Mouse (Mus musculus) heart, embryonic 13.5 days (tissue): ENCODE measurements around the gene Atf5. TPM values are rescaled to one million over a fixed set of nuclear protein-coding genes. Genes with fewer than 3 reads are reported as not detected.

Source experiments
- ATAC-seq: fragments of 200-750 bp; cut with Nextera tagmentation; 2 replicates; pipeline ENCODE4 v1.8.0; 2017; ENCODE audit warnings: moderate TSS enrichment; ENCODE audit not compliant: insufficient number of reproducible peaks, low FRiP score, low TSS enrichment; ENCODE audit errors: extremely low read depth
- H3K27ac ChIP-seq: fragments of 300-500 bp; sonication (generic); replicated peaks from 2 replicates; pipeline ENCODE4 v1.5.1; 2015; ENCODE audit warnings: moderate library complexity, mild to moderate bottlenecking, inconsistent platforms
- H3K27me3 ChIP-seq: fragments of 300-500 bp; sonication (generic); replicated peaks from 2 replicates; pipeline ENCODE4 v1.6.1; 2015; ENCODE audit warnings: mild to moderate bottlenecking, inconsistent platforms
- H3K36me3 ChIP-seq: fragments of 300-500 bp; sonication (generic); 2 replicates; pipeline ENCODE4 v1.6.1; 2015; ENCODE audit warnings: mild to moderate bottlenecking, inconsistent platforms
- H3K4me1 ChIP-seq: fragments of 300-500 bp; sonication (generic); 2 replicates; pipeline ENCODE4 v1.6.1; 2015; ENCODE audit warnings: inconsistent platforms
- H3K4me2 ChIP-seq: fragments of 300-500 bp; sonication (generic); 2 replicates; pipeline ENCODE4 v1.6.1; 2015; ENCODE audit warnings: inconsistent platforms, mild to moderate bottlenecking, moderate library complexity
- H3K4me3 ChIP-seq: fragments of 300-500 bp; sonication (generic); 2 replicates; pipeline ENCODE4 v1.5.1; 2015; ENCODE audit warnings: moderate library complexity, mild to moderate bottlenecking, inconsistent platforms
- H3K9ac ChIP-seq: fragments of 300-500 bp; sonication (generic); 2 replicates; pipeline ENCODE4 v1.6.1; 2015; ENCODE audit warnings: inconsistent platforms, mild to moderate bottlenecking, moderate library complexity
- H3K9me3 ChIP-seq: fragments of 300-500 bp; sonication (generic); 2 replicates; pipeline ENCODE4 v1.6.1; 2016; ENCODE audit warnings: inconsistent platforms
- WGBS: fragments of 180-500 bp; shearing (Covaris S2); methylation state at CpG from one replicate; pipeline ENCODE4 v1.1.7; 2015; ENCODE audit warnings: mixed read lengths; 5-methylcytosine and 5-hydroxymethylcytosine counted together
- polyA plus RNA-seq: library from polyadenylated mRNA; unstranded; fragments of >200 nt; fragmentation: Nextera tagmentation; extraction: Ambion mirVana; gene quantifications from 2 replicates; pipeline ENCODE4 v1.2.1, GENCODE M21; 2015

The Atf5 gene
- polyA plus RNA-seq, 1 experiment from 2014 or later, result 2.4 TPM

- no peak overlapping the region for H3K4me3 ChIP-seq
- peaks cover 2% of the 10 kb centered on the region; the same call in 1 of the 2 replicates for H3K27me3 ChIP-seq
- peaks cover 9% of the 10 kb centered on the region for H3K4me1 ChIP-seq
- H3K9me3 ChIP-seq, result no peaks in the 10 kb centered on the region
- no peak overlapping the region for H3K4me2 ChIP-seq
- 73% methylated on average over 4 of the region's 4 CpGs for WGBS
- ATAC-seq, result no peak
- no peak overlapping the region for H3K9ac ChIP-seq
- H3K27ac ChIP-seq, result no peak overlapping the region
- H3K36me3 ChIP-seq, result peaks cover 32% of the 10 kb centered on the region
These were observed 6.1 kb downstream of the Atf5 start for GRCm38 (mm10) chr7:44810365-44810764.

GRCm38 (mm10) chr7:44809466-44809865 lies 7.0 kb downstream of the Atf5 start:
- no peak overlapping the region for H3K4me2 ChIP-seq
- H3K9me3 ChIP-seq, result no peaks in the 10 kb centered on the region
- H3K9ac ChIP-seq, result no peak overlapping the region
- 71% methylated on average over 3 of the region's 3 CpGs for WGBS
- ATAC-seq, result no peak
- no peak overlapping the region for H3K27ac ChIP-seq
- H3K4me1 ChIP-seq, result 0 out of 2 replicates have a peak, but pooled peaks cover under 1% of the 10 kb centered on the region
- peaks cover 9% of the 10 kb centered on the region; the same call in 1 of the 2 replicates for H3K27me3 ChIP-seq
- peaks cover 32% of the 10 kb centered on the region for H3K36me3 ChIP-seq
- no peak overlapping the region for H3K4me3 ChIP-seq

- Histone ChIP-seq H3K4me2 (no peak overlapping the region), H3K27me3 (peaks cover 9% of the 10 kb centered on the region; the same call in 1 of the 2 replicates), H3K9me3 (no peaks in the 10 kb centered on the region), H3K4me1 (no peaks in the 10 kb centered on the region), H3K4me3 (no peak overlapping the region), H3K36me3 (peaks cover 29% of the 10 kb centered on the region), H3K27ac (no peak overlapping the region), H3K9ac (no peak overlapping the region)
- WGBS, result 63% methylated on average over 2 of the region's 2 CpGs
- no peak for ATAC-seq
These were observed 7.5 kb downstream of the Atf5 start for GRCm38 (mm10) chr7:44808927-44809326.

DNA sequence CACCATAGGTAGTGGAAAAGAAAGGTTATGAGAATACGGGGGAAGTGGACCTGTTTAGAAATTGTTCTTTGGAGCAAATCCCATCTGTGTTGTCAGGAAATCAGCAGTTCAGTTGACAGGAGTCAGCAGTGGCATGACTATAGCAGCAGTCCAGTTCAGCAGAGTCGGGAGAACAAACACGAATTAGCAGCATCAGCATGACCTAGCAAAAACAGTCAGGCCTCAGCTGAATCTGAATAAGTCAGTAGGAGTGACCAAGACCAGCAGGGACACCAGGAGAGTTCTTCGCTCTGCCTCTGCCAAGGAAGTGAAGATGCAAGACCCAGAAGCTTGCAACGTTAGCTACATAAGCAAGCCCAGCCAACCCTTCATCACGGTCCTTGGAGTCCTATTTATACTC lies 23.7 kb downstream of the Atf5 start:
- WGBS, result 70% methylated on average over 6 of the region's 6 CpGs
- no peaks in the 10 kb centered on the region for H3K36me3 ChIP-seq
- no peak overlapping the region for H3K27ac ChIP-seq
- H3K9me3 ChIP-seq, result peaks cover 15% of the 10 kb centered on the region; the same call in 1 of the 2 replicates
- no peak overlapping the region for H3K4me2 ChIP-seq
- H3K4me1 ChIP-seq, result no peaks in the 10 kb centered on the region
- H3K4me3 ChIP-seq, result no peak overlapping the region
- H3K27me3 ChIP-seq, result 0 out of 2 replicates have a peak, but pooled peaks cover 9% of the 10 kb centered on the region
- ATAC-seq, result no peak; the same call in 1 of the 2 replicates
- no peak overlapping the region for H3K9ac ChIP-seq

- no peak for ATAC-seq
- no peak overlapping the region for H3K4me3 ChIP-seq
- no peaks in the 10 kb centered on the region for H3K4me1 ChIP-seq
- H3K9ac ChIP-seq, result no peak overlapping the region
- no peak overlapping the region for H3K4me2 ChIP-seq
- 0 out of 2 replicates have a peak, but pooled peaks cover 6% of the 10 kb centered on the region for H3K9me3 ChIP-seq
- H3K27me3 ChIP-seq, result peaks cover 18% of the 10 kb centered on the region; the same call in 1 of the 2 replicates
- WGBS, result 60% methylated on average over 4 of the region's 4 CpGs
- no peak overlapping the region for H3K27ac ChIP-seq
- no peaks in the 10 kb centered on the region for H3K36me3 ChIP-seq
These were observed 26.4 kb downstream of the Atf5 start for GRCm38 (mm10) chr7:44790066-44790465.

DNA sequence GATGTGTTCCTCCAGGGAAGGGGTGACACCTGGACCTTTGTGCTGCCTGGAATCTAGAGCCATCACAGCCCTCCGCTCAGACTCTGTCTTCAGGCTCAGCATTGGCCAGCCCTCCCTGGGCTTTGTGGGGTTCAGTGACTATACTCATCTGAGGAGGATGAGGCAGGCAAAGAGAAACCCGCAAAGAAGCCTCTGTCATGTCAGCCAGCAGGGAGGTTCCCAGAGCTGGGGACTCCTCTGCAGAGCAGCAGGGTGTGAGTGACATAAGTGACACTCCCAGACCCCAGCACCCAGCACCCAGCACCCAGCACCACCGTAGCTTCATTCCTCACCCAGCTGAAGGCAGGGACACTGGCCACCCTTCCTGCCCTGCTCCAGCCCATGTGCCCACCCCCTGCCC lies 26.9 kb downstream of the Atf5 start:
- 0 out of 2 replicates have a peak, but pooled peaks cover 6% of the 10 kb centered on the region for H3K9me3 ChIP-seq
- H3K4me3 ChIP-seq, result no peak overlapping the region
- no peak overlapping the region for H3K27ac ChIP-seq
- no peak overlapping the region for H3K4me2 ChIP-seq
- ATAC-seq, result no peak
- peaks cover 19% of the 10 kb centered on the region; the same call in 1 of the 2 replicates for H3K27me3 ChIP-seq
- 69% methylated on average over 3 of the region's 3 CpGs for WGBS
- no peaks in the 10 kb centered on the region for H3K4me1 ChIP-seq
- H3K36me3 ChIP-seq, result no peaks in the 10 kb centered on the region
- no peak overlapping the region for H3K9ac ChIP-seq

DNA sequence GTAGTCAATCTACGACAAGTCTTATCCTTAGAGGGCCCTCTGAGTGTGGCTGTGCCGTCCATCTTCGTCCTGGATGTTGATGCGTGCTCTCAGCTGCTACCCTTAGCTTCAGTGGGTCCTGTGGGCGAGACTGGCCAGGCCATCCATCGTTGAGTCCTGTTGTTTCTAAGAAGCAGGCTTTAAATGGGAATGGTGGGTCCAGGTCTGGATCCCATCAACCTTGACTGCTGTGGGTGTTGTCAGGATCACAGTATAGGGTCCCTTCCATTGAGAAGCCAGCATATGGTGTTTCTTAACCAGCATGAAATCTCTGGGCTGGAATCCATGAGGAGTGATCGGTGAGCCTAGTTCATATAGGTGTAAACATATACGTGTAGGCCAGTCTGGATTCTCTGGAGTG lies 36.4 kb downstream of the Atf5 start:
- Histone ChIP-seq H3K36me3 (peaks cover 31% of the 10 kb centered on the region), H3K9me3 (no peaks in the 10 kb centered on the region), H3K4me3 (no peak overlapping the region), H3K9ac (no peak overlapping the region), H3K4me1 (no peaks in the 10 kb centered on the region), H3K27me3 (peaks cover under 1% of the 10 kb centered on the region; the same call in 1 of the 2 replicates), H3K4me2 (no peak overlapping the region), H3K27ac (no peak overlapping the region)
- ATAC-seq, result no peak
- WGBS, result 75% methylated on average over 8 of the region's 8 CpGs

GRCm38 (mm10) chr7:44776849-44777498 lies 39.5 kb downstream of the Atf5 start:
- no peak overlapping the region for H3K4me2 ChIP-seq
- no peaks in the 10 kb centered on the region for H3K9me3 ChIP-seq
- no peak overlapping the region for H3K27ac ChIP-seq
- 86% methylated on average over 9 of the region's 9 CpGs for WGBS
- no peaks in the 10 kb centered on the region for H3K27me3 ChIP-seq
- H3K36me3 ChIP-seq, result peaks cover 63% of the 10 kb centered on the region
- ATAC-seq, result peak; percentile 42; the same call in 1 of the 2 replicates
- H3K4me1 ChIP-seq, result no peaks in the 10 kb centered on the region
- H3K9ac ChIP-seq, result no peak overlapping the region
- H3K4me3 ChIP-seq, result no peak overlapping the region

DNA sequence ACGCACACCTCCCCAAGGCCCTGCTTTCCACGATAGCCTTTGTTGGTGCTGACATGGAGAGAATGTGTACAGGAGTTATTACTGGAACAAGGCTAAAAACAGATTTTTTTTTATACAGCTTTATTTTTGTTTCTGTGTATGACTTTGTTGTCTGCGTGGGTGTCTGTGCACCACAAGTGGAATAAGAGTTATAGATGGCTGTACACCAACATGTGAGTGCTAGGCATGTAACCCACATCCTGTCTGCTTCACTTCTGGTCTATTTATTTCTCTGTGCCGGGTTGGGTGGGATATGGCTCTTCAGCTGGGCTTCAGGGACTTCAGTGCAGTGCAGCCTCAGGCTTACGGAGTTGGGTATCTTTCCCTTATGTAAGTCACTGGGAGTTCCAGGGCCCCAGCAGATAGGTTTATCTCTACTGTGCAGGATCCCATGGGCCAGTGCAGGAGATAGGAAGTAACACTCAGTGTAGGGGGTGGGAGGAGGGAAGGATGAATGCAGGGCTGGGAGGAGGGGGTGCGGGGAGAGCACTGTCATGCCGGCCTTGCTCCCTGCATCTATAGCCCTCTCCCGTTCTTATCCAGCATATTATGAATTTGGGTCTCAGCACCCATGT lies 43.8 kb downstream of the Atf5 start:
- Histone ChIP-seq H3K4me2 (no peak overlapping the region), H3K27me3 (no peaks in the 10 kb centered on the region), H3K4me1 (no peaks in the 10 kb centered on the region), H3K27ac (no peak overlapping the region), H3K36me3 (peaks cover 95% of the 10 kb centered on the region), H3K9me3 (no peaks in the 10 kb centered on the region), H3K9ac (no peak overlapping the region), H3K4me3 (no peak overlapping the region)
- 71% methylated on average over 8 of the region's 8 CpGs for WGBS
- ATAC-seq, result no peak

DNA sequence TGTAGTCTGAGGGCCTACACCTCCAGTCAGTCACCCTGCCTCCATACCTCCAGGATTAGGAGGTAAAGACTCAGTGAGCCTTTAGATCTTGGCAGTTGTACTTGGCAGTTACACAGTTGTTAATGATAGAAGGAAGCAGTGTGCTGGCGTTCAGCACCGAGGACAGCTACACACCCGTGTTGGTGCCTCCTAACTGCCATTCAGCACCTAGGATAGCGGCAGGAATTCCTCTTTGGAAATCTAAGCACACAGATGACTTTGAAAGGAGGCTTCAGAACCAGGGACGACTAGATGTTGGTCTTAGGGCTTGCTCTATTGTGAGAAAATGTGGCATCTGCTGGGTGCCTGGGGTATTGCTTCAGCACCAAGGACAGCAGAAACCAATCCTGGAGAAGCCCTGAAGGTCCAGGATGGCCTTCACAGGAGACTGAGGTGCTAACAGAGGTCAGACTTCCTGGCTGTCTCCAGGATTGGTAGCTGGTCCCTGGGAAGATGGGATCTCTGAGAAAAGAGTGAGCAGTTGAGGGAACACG lies 46.3 kb downstream of the Atf5 start:
- Histone ChIP-seq H3K9me3 (no peaks in the 10 kb centered on the region), H3K27me3 (no peaks in the 10 kb centered on the region), H3K36me3 (peaks cover 97% of the 10 kb centered on the region), H3K4me2 (no peak overlapping the region), H3K4me3 (no peak overlapping the region), H3K4me1 (no peaks in the 10 kb centered on the region), H3K9ac (no peak overlapping the region), H3K27ac (no peak overlapping the region)
- 11% methylated on average over 6 of the region's 6 CpGs for WGBS
- ATAC-seq, result no peak

DNA sequence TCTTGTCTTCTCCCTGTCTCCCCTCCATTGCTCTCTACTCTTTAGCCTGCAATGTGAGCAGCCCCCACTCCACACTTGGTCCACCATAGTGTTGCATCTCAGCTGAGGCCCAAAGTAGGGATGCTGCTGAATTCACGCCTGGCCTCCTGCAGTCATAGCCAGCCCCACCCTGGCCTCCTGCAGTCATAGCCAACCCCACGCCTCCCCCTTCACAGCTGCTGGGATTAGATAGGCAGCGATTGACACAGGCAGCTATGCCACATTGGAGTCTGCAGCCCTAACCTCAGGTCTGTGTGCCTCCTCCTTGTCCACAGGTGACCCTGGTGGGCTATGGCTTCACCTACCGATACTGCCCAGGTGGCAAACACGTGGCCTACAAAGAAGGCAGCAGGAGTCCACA lies 48.3 kb downstream of the Atf5 start:
- no peaks in the 10 kb centered on the region for H3K27me3 ChIP-seq
- H3K4me2 ChIP-seq, result no peak overlapping the region
- H3K9me3 ChIP-seq, result no peaks in the 10 kb centered on the region
- no peak overlapping the region for H3K27ac ChIP-seq
- no peaks in the 10 kb centered on the region for H3K4me1 ChIP-seq
- H3K4me3 ChIP-seq, result no peak overlapping the region
- no peak for ATAC-seq
- no peak overlapping the region for H3K9ac ChIP-seq
- peaks cover 97% of the 10 kb centered on the region for H3K36me3 ChIP-seq
- WGBS, result 78% methylated on average over 5 of the region's 5 CpGs
